Mouse (Mus musculus) erythroblast, embryonic 14.5 days (primary cell): ENCODE data around the gene Hsd17b14. TPM values are rescaled to one million over a fixed set of nuclear protein-coding genes. Genes with fewer than 3 reads are reported as not detected.
"Not testable (repeated sequence)": the region's sequence is repeated elsewhere in the genome, so short reads cannot be mapped to it uniquely, and the experiment has no call there.

Experiments used
- H3K27me3 ChIP-seq: 2 replicates; pipeline ENCODE4 v1.6.1; 2012; ENCODE audit warnings: inconsistent platforms; ENCODE audit not compliant: control insufficient read depth
- H3K36me3 ChIP-seq: 2 replicates; pipeline ENCODE4 v1.6.1; 2012; ENCODE audit warnings: mild to moderate bottlenecking, inconsistent platforms; ENCODE audit not compliant: control insufficient read depth
- H3K4me1 ChIP-seq: 2 replicates; pipeline ENCODE4 v1.6.1; 2012; ENCODE audit warnings: inconsistent platforms; ENCODE audit not compliant: control insufficient read depth
- H3K4me3 ChIP-seq: replicated peaks from 2 replicates; pipeline ENCODE3; 2012; ENCODE audit warnings: moderate library complexity, mild to moderate bottlenecking, inconsistent platforms
- H3K9me3 ChIP-seq: 2 replicates; pipeline ENCODE4 v1.6.1; 2012; ENCODE audit warnings: low read length, inconsistent platforms, mixed read lengths; ENCODE audit not compliant: control insufficient read depth
- GATA1 ChIP-seq: IDR thresholded peaks from 2 replicates; pipeline ENCODE4 v1.6.1; 2012; ENCODE audit warnings: low read length, inconsistent platforms, mixed read lengths
- TAL1 ChIP-seq: IDR thresholded peaks from 3 replicates; pipeline ENCODE4 v1.6.1; 2012; ENCODE audit warnings: low read length, inconsistent platforms, mixed read lengths
- polyA plus RNA-seq: library from polyadenylated mRNA; stranded (reverse); fragments of >175 nt; gene quantifications from 2 replicates; pipeline ENCODE4 v1.2.3, GENCODE M21; 2012

Gene Hsd17b14
- polyA plus RNA-seq, 1 experiment, result 0.50 TPM

DNA sequence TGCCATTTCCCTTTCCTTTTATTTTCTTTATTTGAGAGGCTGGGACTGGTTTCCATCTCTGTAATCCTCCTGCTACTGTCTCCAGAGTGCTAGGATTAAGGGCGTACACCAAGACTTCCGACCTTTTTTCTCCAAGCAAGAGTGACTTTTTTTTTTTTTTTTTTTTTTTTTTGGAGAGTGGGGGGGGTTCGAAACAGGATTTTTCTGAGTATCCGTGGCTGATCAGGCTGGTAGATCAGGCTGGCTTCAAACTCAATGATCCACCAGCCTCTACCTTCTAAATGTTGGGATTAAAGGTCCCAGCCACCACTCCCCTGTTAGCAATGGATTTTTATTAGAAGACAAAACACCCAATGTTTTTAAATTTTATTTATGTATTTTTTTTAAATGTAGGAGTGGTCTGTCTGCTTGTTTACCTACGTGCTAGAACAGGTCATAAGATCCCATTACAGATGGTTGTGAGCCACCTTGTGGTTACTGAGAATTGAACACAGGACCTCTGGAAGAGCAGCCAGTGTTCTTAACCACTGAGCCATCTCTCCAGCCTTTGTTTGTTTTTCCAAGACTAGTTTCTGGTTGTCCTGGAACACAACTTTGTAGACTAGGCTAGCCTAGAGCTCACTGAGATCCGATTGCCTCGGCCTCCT is 28.1 kb upstream of the Hsd17b14 start:
- Histone ChIP-seq H3K36me3 (peaks cover 44% of the 10 kb centered on the region), H3K4me1 (peaks cover 32% of the 10 kb centered on the region), H3K4me3 (peak overlapping the region; percentile 87), H3K9me3 (peaks cover 4% of the 10 kb centered on the region), H3K27me3 (peaks cover 28% of the 10 kb centered on the region)
- no peak for TF ChIP-seq TAL1
- TF ChIP-seq GATA1, result no peak

DNA sequence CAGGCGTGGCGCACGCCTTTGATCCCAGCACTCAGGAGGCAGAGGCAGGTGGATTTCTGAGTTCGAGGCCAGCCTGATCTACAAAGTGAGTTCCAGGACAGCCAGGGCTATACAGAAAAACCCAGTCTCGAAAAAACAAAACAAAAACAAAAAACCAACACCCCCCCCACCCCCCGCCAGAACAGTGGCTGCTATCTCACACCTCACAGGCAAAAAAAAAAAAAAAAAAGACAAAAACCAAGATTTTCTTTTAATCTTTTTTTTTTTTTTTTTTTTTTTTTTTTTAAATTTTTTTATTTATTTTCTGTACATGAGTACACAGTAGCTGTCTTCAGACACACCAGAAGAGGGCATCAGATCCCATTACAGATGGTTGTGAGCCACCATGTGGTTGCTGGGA is 27.5 kb upstream of the Hsd17b14 start:
- Histone ChIP-seq H3K36me3 (peaks cover 38% of the 10 kb centered on the region), H3K4me3 (peak overlapping the region; percentile 87), H3K4me1 (peaks cover 26% of the 10 kb centered on the region), H3K27me3 (peaks cover 34% of the 10 kb centered on the region)
- not testable (repeated sequence) for H3K9me3 ChIP-seq

DNA sequence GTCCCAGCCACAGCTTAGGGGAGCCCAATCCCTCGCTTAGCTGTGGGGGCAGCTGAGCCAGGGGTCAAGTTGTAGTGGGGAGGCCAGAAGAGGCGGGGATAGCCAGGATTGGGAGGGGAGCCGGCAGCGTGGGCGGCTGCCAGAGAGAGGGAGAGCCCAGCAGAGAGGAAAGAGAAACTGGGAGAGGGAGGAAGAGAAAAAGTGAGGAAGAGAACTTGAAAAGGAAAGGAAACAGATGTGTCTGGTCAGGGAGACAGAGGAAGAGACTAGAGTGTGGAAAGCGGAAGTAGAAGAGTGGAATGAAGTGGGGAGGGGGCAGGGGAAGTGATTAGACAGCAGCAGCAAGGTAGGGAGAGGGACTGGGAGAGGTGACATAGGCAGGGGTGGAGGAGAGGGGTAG is 25.2 kb upstream of the Hsd17b14 start:
- peaks cover under 1% of the 10 kb centered on the region; the same call in 1 of the 2 replicates for H3K9me3 ChIP-seq
- H3K27me3 ChIP-seq, result peaks cover 34% of the 10 kb centered on the region
- no peak overlapping the region for H3K4me3 ChIP-seq
- TF ChIP-seq GATA1, result no peak
- no peak for TF ChIP-seq TAL1
- peaks cover 18% of the 10 kb centered on the region for H3K4me1 ChIP-seq
- peaks cover 15% of the 10 kb centered on the region for H3K36me3 ChIP-seq

DNA sequence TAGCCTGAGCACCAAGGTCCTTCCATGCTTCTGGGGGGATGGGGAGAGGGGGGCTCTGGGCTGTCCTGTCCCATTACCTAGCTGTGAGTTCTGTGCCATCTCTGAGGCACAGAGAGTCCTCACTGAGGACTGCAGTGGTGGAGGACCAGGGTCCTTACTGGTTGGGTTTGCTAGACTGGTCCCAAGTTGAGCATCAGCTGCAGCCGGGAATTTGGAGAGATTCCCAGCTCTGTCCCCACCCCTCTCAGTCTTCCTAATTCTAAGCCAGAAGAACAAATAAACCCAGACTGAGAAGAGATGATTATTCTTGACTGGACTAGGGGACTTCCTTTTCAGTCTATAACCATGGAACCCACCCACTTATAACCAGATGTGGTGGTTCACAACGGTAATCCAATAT is 24.1 kb upstream of the Hsd17b14 start:
- peaks cover 34% of the 10 kb centered on the region for H3K27me3 ChIP-seq
- H3K36me3 ChIP-seq, result peaks cover 3% of the 10 kb centered on the region
- no peak overlapping the region for H3K4me3 ChIP-seq
- no peak for TF ChIP-seq TAL1
- no peak for TF ChIP-seq GATA1
- H3K9me3 ChIP-seq, result no peaks in the 10 kb centered on the region
- H3K4me1 ChIP-seq, result peaks cover 18% of the 10 kb centered on the region

DNA sequence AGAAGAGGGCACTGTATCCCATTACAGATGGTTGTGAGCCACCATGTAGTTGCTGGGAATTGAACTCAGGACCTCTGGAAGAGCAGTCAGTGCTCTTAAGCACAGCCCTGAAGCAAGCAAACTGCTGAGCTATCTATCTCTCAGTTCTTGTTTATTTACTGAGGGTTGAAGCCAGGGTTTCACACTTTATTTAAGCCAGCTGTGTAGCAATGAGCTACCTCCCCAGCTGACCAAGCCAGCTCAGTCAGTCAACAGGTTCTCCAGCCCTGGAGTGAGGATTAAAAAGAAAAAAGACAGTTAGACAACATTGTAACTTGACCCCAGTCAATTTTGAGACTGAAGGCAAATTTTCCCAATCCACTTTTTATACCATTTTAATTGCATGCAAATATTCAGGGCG is 19.0 kb upstream of the Hsd17b14 start:
- Histone ChIP-seq H3K27me3 (peaks cover 41% of the 10 kb centered on the region), H3K4me1 (peaks cover 5% of the 10 kb centered on the region), H3K4me3 (no peak overlapping the region), H3K36me3 (no peaks in the 10 kb centered on the region), H3K9me3 (no peaks in the 10 kb centered on the region)
- TF ChIP-seq TAL1 (no peak), GATA1 (no peak)

DNA sequence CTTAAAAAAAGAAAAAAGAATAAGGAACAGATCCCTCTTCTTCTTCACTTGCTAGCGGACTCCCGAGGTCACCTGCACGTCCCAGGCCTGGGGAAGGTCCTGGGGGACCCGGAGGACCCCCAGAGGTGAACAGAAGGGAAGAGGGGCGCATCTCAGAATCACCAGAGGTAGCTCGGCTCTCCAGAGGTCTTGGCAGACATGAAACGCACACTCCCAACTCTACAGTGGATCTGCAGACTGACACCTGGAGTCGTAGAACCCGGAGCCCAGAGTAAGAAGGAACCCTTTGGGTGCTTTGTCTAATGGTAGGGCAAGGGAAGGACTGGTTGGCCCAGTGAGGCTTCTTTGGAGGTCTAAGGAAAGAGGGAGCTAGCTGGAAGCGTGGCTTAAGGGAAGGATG is 17.1 kb upstream of the Hsd17b14 start:
- no peak overlapping the region for H3K4me3 ChIP-seq
- peaks cover 32% of the 10 kb centered on the region for H3K27me3 ChIP-seq
- H3K4me1 ChIP-seq, result peaks cover 5% of the 10 kb centered on the region
- TF ChIP-seq TAL1 (no peak), GATA1 (no peak)
- no peaks in the 10 kb centered on the region for H3K36me3 ChIP-seq
- no peaks in the 10 kb centered on the region for H3K9me3 ChIP-seq

DNA sequence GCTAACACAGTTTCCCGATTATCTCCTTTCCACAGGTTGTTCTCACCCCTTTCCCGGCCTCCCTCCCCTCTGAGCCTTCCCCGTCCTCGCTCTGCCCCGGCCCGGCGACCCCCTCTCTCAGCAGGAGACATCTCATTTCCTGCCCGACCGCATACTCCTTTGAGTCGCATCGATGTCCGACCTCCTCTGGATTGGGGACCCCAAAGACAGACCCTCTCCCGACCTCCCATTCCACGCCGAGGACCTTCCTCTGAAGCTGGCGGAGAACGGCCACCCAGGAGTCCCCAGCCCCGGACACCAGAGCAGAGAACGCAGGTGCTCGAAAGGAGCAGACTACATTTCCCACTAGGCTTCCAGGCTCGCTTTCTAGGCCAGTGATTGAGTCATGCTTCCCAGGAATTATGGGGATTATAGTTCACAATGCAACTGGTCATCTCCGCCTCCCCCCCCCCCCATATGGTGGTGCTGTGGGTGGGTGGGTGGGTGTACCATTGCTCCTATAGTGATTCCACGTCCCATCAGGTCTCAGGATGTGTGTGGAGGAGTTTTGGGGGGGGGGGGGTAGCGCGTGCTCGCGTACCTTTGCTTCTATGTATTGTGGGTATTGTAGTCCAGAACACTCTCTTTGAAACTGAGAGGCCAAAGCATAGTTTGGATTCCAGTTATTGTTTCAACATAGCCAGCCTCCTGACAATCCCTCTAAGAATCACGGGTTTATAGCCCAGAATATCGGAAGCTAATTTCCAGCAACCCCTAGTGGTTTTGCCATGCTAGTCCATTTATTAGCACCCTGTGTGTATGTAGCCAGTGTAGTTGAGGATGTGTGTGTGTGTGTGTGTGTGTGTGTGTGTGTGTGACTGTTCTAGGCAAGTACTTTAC is 16.3 kb upstream of the Hsd17b14 start:
- TF ChIP-seq GATA1 (no peak), TAL1 (no peak)
- peaks cover 5% of the 10 kb centered on the region for H3K4me1 ChIP-seq
- H3K36me3 ChIP-seq, result no peaks in the 10 kb centered on the region
- peak overlapping the region; percentile 45 for H3K4me3 ChIP-seq
- peaks cover 32% of the 10 kb centered on the region for H3K27me3 ChIP-seq
- H3K9me3 ChIP-seq, result no peaks in the 10 kb centered on the region

DNA sequence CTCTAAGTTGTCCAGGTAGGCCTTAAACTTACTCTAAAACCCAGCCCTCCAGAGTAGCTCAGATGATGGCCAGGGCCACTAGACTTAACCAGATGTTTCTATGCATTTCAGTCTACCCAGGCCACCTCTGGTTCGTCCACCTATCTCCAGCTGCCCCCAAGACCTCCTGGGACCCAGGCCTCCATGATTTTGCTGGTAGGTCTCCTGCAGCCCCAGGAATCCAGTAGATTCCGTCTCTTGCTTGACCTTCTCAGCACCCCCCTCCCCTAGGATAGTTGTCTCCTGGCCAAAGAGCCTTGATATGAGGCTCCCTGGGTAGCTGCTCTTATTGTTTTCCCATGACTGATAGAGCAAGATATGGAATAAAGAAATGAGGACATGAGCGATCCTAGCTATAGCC is 15.6 kb upstream of the Hsd17b14 start:
- Histone ChIP-seq H3K9me3 (peaks cover 3% of the 10 kb centered on the region; the same call in 1 of the 2 replicates), H3K27me3 (peaks cover 36% of the 10 kb centered on the region), H3K4me1 (peaks cover 5% of the 10 kb centered on the region), H3K4me3 (no peak overlapping the region), H3K36me3 (no peaks in the 10 kb centered on the region)
- TF ChIP-seq TAL1, result no peak
- TF ChIP-seq GATA1, result no peak

DNA sequence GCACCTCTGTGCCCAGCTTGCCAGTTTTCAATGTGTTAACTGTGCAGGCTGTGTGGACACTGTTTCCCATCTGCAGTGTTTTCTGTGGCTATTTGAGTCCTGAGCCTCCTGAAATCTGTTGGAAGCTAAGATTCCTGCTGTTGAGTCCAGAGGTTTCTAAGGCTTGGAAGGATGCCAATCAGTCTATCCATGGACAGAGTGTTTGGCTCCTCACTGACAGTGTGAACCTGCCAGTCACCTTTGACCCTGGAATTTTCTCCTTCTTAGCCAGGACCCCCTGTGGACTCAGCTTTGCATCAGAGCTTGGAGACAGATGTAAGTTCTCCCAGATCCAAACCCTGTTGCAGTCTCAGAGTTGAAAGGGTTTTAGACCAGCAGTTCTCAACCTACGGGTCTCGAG is 14.5 kb upstream of the Hsd17b14 start:
- Histone ChIP-seq H3K4me3 (no peak overlapping the region), H3K9me3 (peaks cover 8% of the 10 kb centered on the region), H3K4me1 (peaks cover 5% of the 10 kb centered on the region), H3K27me3 (peaks cover 36% of the 10 kb centered on the region), H3K36me3 (no peaks in the 10 kb centered on the region)
- TF ChIP-seq GATA1, result no peak
- TF ChIP-seq TAL1, result no peak
